Mouse (Mus musculus): Measurements from ENCODE around the gene Rgs12. TPM values are rescaled to one million over a fixed set of nuclear protein-coding genes. Genes with fewer than 3 reads are reported as not detected.
A peak's percentile ranks its signal among the peaks of the same experiment; 100 is the strongest.

Rgs12 gene
- polyA plus RNA-seq, 1 experiment: 4.7 TPM

- H3K4me1 ChIP-seq (ENCODE audit: control insufficient read depth, insufficient read depth, insufficient read length, low read length): no peaks in the 10 kb centered on the region
- H3K27ac ChIP-seq (replicated peaks; ENCODE audit: low read depth, low read length): no peak overlapping the region
- H3K4me3 ChIP-seq (ENCODE audit: insufficient read depth, low read depth, low read length): no peak overlapping the region
These were observed 26.7 kb upstream of the Rgs12 start for GRCm38 (mm10) chr5:34922531-34922930.

- no peak overlapping the region for H3K27ac ChIP-seq (replicated peaks; ENCODE audit: low read depth, low read length)
- H3K4me3 ChIP-seq (ENCODE audit: insufficient read depth, low read depth, low read length): no peak overlapping the region
These were observed 25.3 kb upstream of the Rgs12 start for GRCm38 (mm10) chr5:34923920-34924319.

GRCm38 (mm10) chr5:34924519-34924918, 24.7 kb upstream of the Rgs12 start:
- no peak overlapping the region for H3K4me3 ChIP-seq (ENCODE audit: insufficient read depth, low read depth, low read length)
- no peaks in the 10 kb centered on the region for H3K4me1 ChIP-seq (ENCODE audit: control insufficient read depth, insufficient read depth, insufficient read length, low read length)
- no peak overlapping the region for H3K27ac ChIP-seq (replicated peaks; ENCODE audit: low read depth, low read length)

More at GRCm38 (mm10) chr5:34923920-34924319, 25.3 kb upstream of the Rgs12 start:
- no peaks in the 10 kb centered on the region for H3K4me1 ChIP-seq (ENCODE audit: control insufficient read depth, insufficient read depth, insufficient read length, low read length)

- peaks cover 13% of the 10 kb centered on the region for H3K4me1 ChIP-seq (ENCODE audit: control insufficient read depth, insufficient read depth, insufficient read length, low read length)
- no peak overlapping the region for H3K4me3 ChIP-seq (ENCODE audit: insufficient read depth, low read depth, low read length)
- H3K27ac ChIP-seq (replicated peaks; ENCODE audit: low read depth, low read length): no peak overlapping the region
These were observed 21.6 kb upstream of the Rgs12 start for GRCm38 (mm10) chr5:34927648-34928047.

GRCm38 (mm10) chr5:34930151-34930975, 18.9 kb upstream of the Rgs12 start:
- Histone ChIP-seq H3K4me3 (ENCODE audit: insufficient read depth, low read depth, low read length) (no peak overlapping the region), H3K27ac (replicated peaks; ENCODE audit: low read depth, low read length) (peak overlapping the region; percentile 93), H3K4me1 (ENCODE audit: control insufficient read depth, insufficient read depth, insufficient read length, low read length) (peaks cover 15% of the 10 kb centered on the region)

GRCm38 (mm10) chr5:34931091-34931490, 18.2 kb upstream of the Rgs12 start:
- Histone ChIP-seq H3K4me1 (ENCODE audit: control insufficient read depth, insufficient read depth, insufficient read length, low read length) (peaks cover 15% of the 10 kb centered on the region), H3K4me3 (ENCODE audit: insufficient read depth, low read depth, low read length) (no peak overlapping the region), H3K27ac (replicated peaks; ENCODE audit: low read depth, low read length) (peak overlapping the region; percentile 93)

GRCm38 (mm10) chr5:34931516-34932457, 17.5 kb upstream of the Rgs12 start:
- H3K27ac ChIP-seq (replicated peaks; ENCODE audit: low read depth, low read length): peak overlapping the region; percentile 93
- no peak overlapping the region for H3K4me3 ChIP-seq (ENCODE audit: insufficient read depth, low read depth, low read length)
- peaks cover 15% of the 10 kb centered on the region for H3K4me1 ChIP-seq (ENCODE audit: control insufficient read depth, insufficient read depth, insufficient read length, low read length)

- no peak overlapping the region for H3K4me3 ChIP-seq (ENCODE audit: insufficient read depth, low read depth, low read length)
- H3K27ac ChIP-seq (replicated peaks; ENCODE audit: low read depth, low read length): peak overlapping the region; percentile 93
- H3K4me1 ChIP-seq (ENCODE audit: control insufficient read depth, insufficient read depth, insufficient read length, low read length): peaks cover 15% of the 10 kb centered on the region
These were observed 16.8 kb upstream of the Rgs12 start for GRCm38 (mm10) chr5:34932458-34932806.

GRCm38 (mm10) chr5:34933461-34933860, 15.8 kb upstream of the Rgs12 start:
- H3K4me3 ChIP-seq (ENCODE audit: insufficient read depth, low read depth, low read length): no peak overlapping the region
- H3K27ac ChIP-seq (replicated peaks; ENCODE audit: low read depth, low read length): no peak overlapping the region
- peaks cover 15% of the 10 kb centered on the region for H3K4me1 ChIP-seq (ENCODE audit: control insufficient read depth, insufficient read depth, insufficient read length, low read length)

GRCm38 (mm10) chr5:34941710-34942470, 7.4 kb upstream of the Rgs12 start:
- no peak overlapping the region for H3K27ac ChIP-seq (replicated peaks; ENCODE audit: low read depth, low read length)
- no peak overlapping the region for H3K4me3 ChIP-seq (ENCODE audit: insufficient read depth, low read depth, low read length)
- no peaks in the 10 kb centered on the region for H3K4me1 ChIP-seq (ENCODE audit: control insufficient read depth, insufficient read depth, insufficient read length, low read length)

- no peaks in the 10 kb centered on the region for H3K4me1 ChIP-seq (ENCODE audit: control insufficient read depth, insufficient read depth, insufficient read length, low read length)
These were observed 5.8 kb upstream of the Rgs12 start for GRCm38 (mm10) chr5:34943428-34943827.

GRCm38 (mm10) chr5:34949769-34950211, 545 bp downstream of the Rgs12 start:
- Histone ChIP-seq H3K27ac (replicated peaks; ENCODE audit: low read depth, low read length) (peak overlapping the region; percentile 69), H3K4me3 (ENCODE audit: insufficient read depth, low read depth, low read length) (peak overlapping the region; percentile 68), H3K4me1 (ENCODE audit: control insufficient read depth, insufficient read depth, insufficient read length, low read length) (peaks cover 6% of the 10 kb centered on the region; the same call in 1 of the 2 replicates)

More at GRCm38 (mm10) chr5:34943428-34943827, 5.8 kb upstream of the Rgs12 start:
- no peak overlapping the region for H3K27ac ChIP-seq (replicated peaks; ENCODE audit: low read depth, low read length)
- H3K4me3 ChIP-seq (ENCODE audit: insufficient read depth, low read depth, low read length): no peak overlapping the region

- Histone ChIP-seq H3K4me3 (ENCODE audit: insufficient read depth, low read depth, low read length) (peak overlapping the region; percentile 68; the same call in 1 of the 2 replicates), H3K27ac (replicated peaks; ENCODE audit: low read depth, low read length) (no peak overlapping the region), H3K4me1 (ENCODE audit: control insufficient read depth, insufficient read depth, insufficient read length, low read length) (peaks cover 10% of the 10 kb centered on the region)
These were observed 1.4 kb downstream of the Rgs12 start for GRCm38 (mm10) chr5:34950486-34951160.

- Histone ChIP-seq H3K27ac (replicated peaks; ENCODE audit: low read depth, low read length) (no peak overlapping the region), H3K4me1 (ENCODE audit: control insufficient read depth, insufficient read depth, insufficient read length, low read length) (peaks cover 15% of the 10 kb centered on the region), H3K4me3 (ENCODE audit: insufficient read depth, low read depth, low read length) (no peak overlapping the region)
These were observed 2.1 kb downstream of the Rgs12 start for GRCm38 (mm10) chr5:34951161-34951834.

All from brown adipose tissue, adult 24 weeks (tissue).